Comparison of ENCODE assay signal across 8 mouse cellular contexts in the genomic region with DNA sequence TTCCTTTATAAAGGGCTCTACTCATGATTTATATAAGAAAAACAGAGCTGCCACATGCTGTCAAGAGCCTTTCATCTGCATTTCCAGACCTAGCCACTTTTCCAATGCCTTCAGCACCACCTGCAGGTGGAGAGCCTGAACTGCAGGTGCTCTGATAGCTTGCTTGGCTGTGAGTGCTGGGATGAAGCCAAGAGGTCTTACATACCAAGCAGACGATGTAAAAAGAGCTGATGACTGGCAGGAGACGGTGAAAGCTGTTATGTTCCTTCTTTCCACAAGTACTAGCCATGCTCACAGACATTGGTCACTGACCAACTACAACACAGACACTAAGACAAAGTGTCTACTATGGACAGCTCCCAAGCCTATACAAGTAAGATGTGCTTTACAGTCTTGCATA. TPM values are rescaled to one million over a fixed set of nuclear protein-coding genes. Genes with fewer than 3 reads are reported as not detected.
A peak's percentile ranks its signal among the peaks of the same experiment; 100 is the strongest.
DNase-seq lines count a peak whose midpoint lies in the region.

No protein-coding gene starts in this region.

- peaks cover 10% of the 10 kb centered on the region for H3K4me1 ChIP-seq in hindbrain, embryonic 10.5 days (replicated peaks)

- H3K27ac ChIP-seq in hindbrain, embryonic 10.5 days = no peak overlapping the region

- H3K27me3 ChIP-seq in hindbrain, embryonic 10.5 days (ENCODE audit: insufficient read depth, poor library complexity, severe bottlenecking) = no peaks in the 10 kb centered on the region

- peaks cover 48% of the 10 kb centered on the region for H3K36me3 ChIP-seq in hindbrain, embryonic 10.5 days

- H3K9me3 ChIP-seq in hindbrain, embryonic 10.5 days = no peaks in the 10 kb centered on the region

- H3K4me3 ChIP-seq in hindbrain, embryonic 10.5 days = no peak overlapping the region

- 6% methylated on average over 2 of the region's 2 CpGs for WGBS in hindbrain, embryonic 10.5 days

- peak; percentile 97 for DNase-seq in MN1 (ENCODE audit: low spot score)
- peak; percentile 95 to 98 for DNase-seq in cerebellum, adult 18-20 months
- DNase-seq in forelimb bud, embryonic 11.5 days (ENCODE audit: low read depth, low spot score) = peak; percentile 86
- DNase-seq in hindbrain, embryonic 10.5 days (ENCODE audit: low spot score) = peak; percentile 81
- peak; percentile 92 to 94 for DNase-seq in layer of hippocampus, adult 8-10 months (ENCODE audit: low spot score in 2 of 2)
- peak; percentile 94 for DNase-seq in lung, postnatal 14 days
- peak; percentile 91 for DNase-seq in retina, postnatal 1 day
- DNase-seq in urinary bladder, adult 18-20 months (ENCODE audit: low spot score in 2 of 2) = peak; percentile 66 to 68

RNA-seq across cellular contexts. Expression of gene A730071L15Rik, which starts 12.0 kb away (rescaled TPM):
- polyA plus RNA-seq in hindbrain, embryonic 10.5 days (2016; fragmentation: Nextera tagmentation; extraction: Ambion mirVana) = 0.41 and 0.54 TPM in 2 replicates
- under 1 TPM; 0.27 to 0.39 (median 0.29) TPM for total RNA-seq in layer of hippocampus, adult 8-10 months (2022)

RNA-seq across cellular contexts. Expression of gene Nudcd3, which starts 12.3 kb away (rescaled TPM):
- polyA plus RNA-seq in hindbrain, embryonic 10.5 days (2016; fragmentation: Nextera tagmentation; extraction: Ambion mirVana) = 45.1 and 49.0 TPM in 2 replicates
- total RNA-seq in layer of hippocampus, adult 8-10 months (2022) = 100 to 1,000 TPM; 124 to 133 (median 129) TPM

RNA-seq across cellular contexts. Expression of gene Npc1l1, which starts 42.1 kb away (rescaled TPM):
- polyA plus RNA-seq in hindbrain, embryonic 10.5 days (2016; fragmentation: Nextera tagmentation; extraction: Ambion mirVana) = 0.04 TPM in 1 of 2 replicates, not detected in the other
- under 1 TPM; 0.11 to 0.68 (median 0.48) TPM for total RNA-seq in layer of hippocampus, adult 8-10 months (2022)
